Mouse (Mus musculus) liver, postnatal 0 days (tissue): ENCODE measurements at regions not wholly inside any gene's neighbourhood (a gene's known extent, or its start where the extent isn't known, plus 50 kb on each side); places are given as distances from the start of the nearest gene placed in this dataset.

Source experiments
- ATAC-seq: fragments of 200-750 bp; cut with Nextera tagmentation; 2 replicates; pipeline ENCODE4 v1.8.0; 2017; ENCODE audit warnings: mild to moderate bottlenecking, moderate library complexity
- DNase-seq: peaks from one replicate; pipeline ENCODE4 v3.0.0-alpha.2; 2016
- H3K27ac ChIP-seq: fragments of 300-500 bp; sonication (generic); 2 replicates; pipeline ENCODE4 v1.5.1; 2014; ENCODE audit warnings: antibody characterized with exemption, moderate library complexity, mild to moderate bottlenecking, low read depth
- H3K27me3 ChIP-seq: fragments of 300-500 bp; sonication (generic); 2 replicates; pipeline ENCODE4 v1.6.1; 2014; ENCODE audit warnings: low read length, control low read depth, mixed read lengths; ENCODE audit not compliant: insufficient read depth
- H3K36me3 ChIP-seq: fragments of 300-500 bp; sonication (generic); replicated peaks from 2 replicates; pipeline ENCODE4 v1.6.1; 2014; ENCODE audit warnings: mild to moderate bottlenecking, control low read depth, low read length, moderate library complexity, mixed read lengths; ENCODE audit not compliant: insufficient read depth
- H3K4me1 ChIP-seq: fragments of 300-500 bp; sonication (generic); 2 replicates; pipeline ENCODE4 v1.6.1; 2014; ENCODE audit warnings: antibody characterized with exemption, mild to moderate bottlenecking, control low read depth; ENCODE audit not compliant: insufficient read depth
- H3K4me2 ChIP-seq: fragments of 300-500 bp; sonication (generic); 2 replicates; pipeline ENCODE4 v1.6.1; 2014; ENCODE audit warnings: low read depth, mild to moderate bottlenecking, low read length, moderate library complexity, mixed read lengths
- H3K4me3 ChIP-seq: fragments of 300-500 bp; sonication (generic); 2 replicates; pipeline ENCODE4 v1.5.1; 2014; ENCODE audit warnings: low read depth, low read length
- H3K9ac ChIP-seq: fragments of 300-500 bp; sonication (generic); replicated peaks from 2 replicates; pipeline ENCODE4 v1.6.1; 2014; ENCODE audit warnings: mild to moderate bottlenecking, moderate library complexity
- H3K9me3 ChIP-seq: fragments of 300-500 bp; sonication (generic); 2 replicates; pipeline ENCODE4 v1.6.1; 2016; ENCODE audit warnings: mild to moderate bottlenecking, control low read depth, low read length, mixed read lengths
- CTCF ChIP-seq: sonication (generic); IDR thresholded peaks from 2 replicates; pipeline ENCODE4 v1.5.1; 2016; ENCODE audit warnings: antibody characterized with exemption, low read depth
- EP300 ChIP-seq: IDR thresholded peaks from 2 replicates; pipeline ENCODE4 v1.6.1; 2016; ENCODE audit warnings: antibody characterized with exemption, low read depth, mild to moderate bottlenecking
- WGBS: fragments of 180-500 bp; shearing (Covaris S2); extraction: QIAGEN DNeasy Blood & Tissue Kit; methylation state at CpG from one replicate; pipeline ENCODE4 v1.1.7; 2014; ENCODE audit not compliant: insufficient replicate concordance; 5-methylcytosine and 5-hydroxymethylcytosine counted together

DNA sequence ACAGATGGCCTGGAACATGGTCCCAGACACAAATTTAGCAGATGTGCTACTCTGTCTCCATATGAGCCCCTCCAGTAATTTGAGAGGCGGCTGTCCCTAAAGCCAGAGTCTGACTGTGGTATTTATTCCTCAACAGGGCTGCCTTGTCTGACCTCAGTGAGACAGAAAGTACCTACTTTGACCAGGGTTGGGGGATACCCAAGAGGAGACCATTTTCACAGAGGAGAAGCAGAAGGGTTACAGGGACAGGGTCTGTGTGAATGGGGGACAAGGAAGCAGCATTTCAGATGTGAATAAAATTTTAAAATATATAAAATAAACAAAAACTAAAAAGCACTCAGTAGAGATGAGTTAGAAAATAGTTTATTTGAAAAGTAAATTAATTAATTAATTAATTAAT lies 339.8 kb upstream of the Cdh18 start:
- Histone ChIP-seq H3K9ac (no peak overlapping the region), H3K4me3 (no peak overlapping the region), H3K4me1 (no peaks in the 10 kb centered on the region), H3K4me2 (no peak overlapping the region), H3K27me3 (no peaks in the 10 kb centered on the region), H3K36me3 (no peaks in the 10 kb centered on the region), H3K9me3 (no peaks in the 10 kb centered on the region), H3K27ac (no peak overlapping the region)
- no peak for ATAC-seq
- no peak for DNase-seq
- 67% methylated on average over 1 of the region's 1 CpGs for WGBS
- TF ChIP-seq EP300 (no peak), CTCF (no peak)

DNA sequence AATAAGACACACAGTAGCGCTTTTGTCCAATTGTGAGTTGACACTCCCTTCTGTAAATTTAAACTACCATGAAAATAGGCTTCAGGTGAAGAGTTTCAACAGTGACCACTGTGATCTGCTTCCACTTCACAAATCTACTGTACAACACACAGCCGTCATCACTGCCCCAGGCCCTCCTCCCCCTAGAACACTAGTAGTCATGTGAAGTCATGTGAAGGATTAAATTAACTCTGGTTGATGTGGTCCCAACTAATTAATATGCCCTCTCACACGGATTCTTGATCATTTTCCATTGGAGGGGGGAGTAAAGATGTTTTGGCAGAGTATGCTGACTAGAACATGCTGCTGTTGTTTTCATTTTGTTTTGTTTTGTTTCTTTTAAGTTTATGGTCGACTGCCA lies 316.2 kb upstream of the Cdh18 start:
- WGBS: 59% methylated on average over 4 of the region's 4 CpGs
- H3K27ac ChIP-seq: no peak overlapping the region
- ATAC-seq (no peak), DNase-seq (no peak)
- no peaks in the 10 kb centered on the region for H3K36me3 ChIP-seq
- H3K9me3 ChIP-seq: no peaks in the 10 kb centered on the region
- TF ChIP-seq CTCF (no peak), EP300 (no peak)
- no peak overlapping the region for H3K9ac ChIP-seq
- no peak overlapping the region for H3K4me3 ChIP-seq
- no peaks in the 10 kb centered on the region for H3K27me3 ChIP-seq
- H3K4me2 ChIP-seq: no peak overlapping the region
- no peaks in the 10 kb centered on the region for H3K4me1 ChIP-seq

DNA sequence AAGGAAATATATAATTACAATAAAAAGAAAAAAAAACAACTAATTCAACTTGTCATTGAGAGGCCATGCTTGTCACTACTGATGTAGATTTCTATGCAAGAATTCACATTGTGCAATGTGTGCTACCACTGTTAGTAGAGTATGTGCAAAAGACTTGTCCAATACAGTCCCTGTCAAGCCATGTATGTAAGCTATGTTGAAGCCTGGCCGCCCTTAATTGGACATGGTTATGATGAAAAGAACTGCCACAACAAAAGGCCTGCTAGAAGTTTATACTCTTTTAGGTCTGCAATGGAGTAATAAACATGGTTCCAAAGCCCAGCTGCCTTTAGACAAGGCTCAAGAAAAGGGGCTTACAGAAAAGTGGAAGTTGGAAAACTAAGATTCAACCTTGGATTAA lies 267.9 kb upstream of the Cdh18 start:
- no peaks in the 10 kb centered on the region for H3K4me1 ChIP-seq
- no peak for TF ChIP-seq CTCF
- no peak for TF ChIP-seq EP300
- WGBS: 77% methylated on average over 1 of the region's 1 CpGs
- no peaks in the 10 kb centered on the region for H3K9me3 ChIP-seq
- no peak overlapping the region for H3K4me3 ChIP-seq
- H3K27ac ChIP-seq: no peak overlapping the region
- DNase-seq (no peak), ATAC-seq (no peak)
- no peaks in the 10 kb centered on the region for H3K36me3 ChIP-seq
- H3K27me3 ChIP-seq: no peaks in the 10 kb centered on the region
- no peak overlapping the region for H3K9ac ChIP-seq
- H3K4me2 ChIP-seq: no peak overlapping the region

DNA sequence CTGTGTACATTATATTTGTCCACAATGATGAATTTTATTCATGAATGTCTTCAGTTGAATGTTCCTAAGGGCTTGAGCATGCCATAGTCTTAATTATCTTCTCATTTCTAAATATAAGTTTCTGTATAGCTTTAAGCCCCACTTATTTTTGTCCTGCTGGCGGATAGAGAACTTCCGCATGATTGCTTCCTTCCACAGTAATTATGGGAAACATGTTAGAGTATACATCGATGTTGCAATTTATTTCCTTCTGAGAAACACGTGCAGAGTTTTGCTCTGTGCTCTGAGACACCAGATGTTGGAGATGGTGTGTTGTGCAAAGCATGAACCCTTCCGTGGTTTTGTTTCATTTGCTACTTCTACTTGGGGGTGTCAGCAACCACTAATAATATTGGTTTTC lies 237.8 kb upstream of the Cdh18 start:
- DNase-seq (no peak), ATAC-seq (no peak)
- Histone ChIP-seq H3K4me1 (no peaks in the 10 kb centered on the region), H3K4me3 (no peak overlapping the region), H3K27ac (no peak overlapping the region), H3K9ac (no peak overlapping the region), H3K27me3 (no peaks in the 10 kb centered on the region), H3K4me2 (no peak overlapping the region), H3K36me3 (no peaks in the 10 kb centered on the region), H3K9me3 (no peaks in the 10 kb centered on the region)
- TF ChIP-seq CTCF: no peak
- no peak for TF ChIP-seq EP300
- WGBS: 75% methylated on average over 5 of the region's 5 CpGs

GRCm38 (mm10) chr15:22318992-22319391 lies 229.8 kb upstream of the Cdh18 start:
- WGBS: 80% methylated on average over 7 of the region's 7 CpGs
- Histone ChIP-seq H3K4me2 (no peak overlapping the region), H3K9ac (no peak overlapping the region), H3K9me3 (no peaks in the 10 kb centered on the region), H3K27me3 (no peaks in the 10 kb centered on the region), H3K4me3 (no peak overlapping the region), H3K4me1 (no peaks in the 10 kb centered on the region), H3K27ac (no peak overlapping the region), H3K36me3 (no peaks in the 10 kb centered on the region)
- DNase-seq (no peak), ATAC-seq (no peak)
- no peak for TF ChIP-seq EP300
- TF ChIP-seq CTCF: no peak

- no peaks in the 10 kb centered on the region for H3K9me3 ChIP-seq
- H3K4me3 ChIP-seq: no peak overlapping the region
- DNase-seq (no peak), ATAC-seq (no peak)
- TF ChIP-seq EP300: no peak
- no peak for TF ChIP-seq CTCF
- H3K4me2 ChIP-seq: no peak overlapping the region
- H3K27me3 ChIP-seq: no peaks in the 10 kb centered on the region
- no peak overlapping the region for H3K27ac ChIP-seq
- no peak overlapping the region for H3K9ac ChIP-seq
- H3K36me3 ChIP-seq: no peaks in the 10 kb centered on the region
- H3K4me1 ChIP-seq: no peaks in the 10 kb centered on the region
- 54% methylated on average over 3 of the region's 3 CpGs for WGBS
Measured at GRCm38 (mm10) chr15:22338941-22339340, 209.9 kb upstream of the Cdh18 start.

GRCm38 (mm10) chr15:22344321-22344720 lies 204.5 kb upstream of the Cdh18 start:
- Histone ChIP-seq H3K36me3 (no peaks in the 10 kb centered on the region), H3K4me2 (no peak overlapping the region), H3K9ac (no peak overlapping the region), H3K27ac (no peak overlapping the region), H3K4me3 (no peak overlapping the region), H3K9me3 (no peaks in the 10 kb centered on the region), H3K4me1 (no peaks in the 10 kb centered on the region), H3K27me3 (no peaks in the 10 kb centered on the region)
- TF ChIP-seq CTCF (no peak), EP300 (no peak)
- ATAC-seq (no peak), DNase-seq (no peak)
